Mouse (Mus musculus): ENCODE results near the gene Fbxl7. TPM values are rescaled to one million over a fixed set of nuclear protein-coding genes. Genes with fewer than 3 reads are reported as not detected.

The Fbxl7 gene
- polyA plus RNA-seq, 1 experiment = 8.3 TPM

- H3K79me2 ChIP-seq (ENCODE audit: control insufficient read depth, insufficient read depth) = no peaks in the 10 kb centered on the region
- H3K4me2 ChIP-seq (ENCODE audit: low read depth) = no peak overlapping the region
- H3K27me3 ChIP-seq (ENCODE audit: control insufficient read depth, insufficient read depth, insufficient read length) = no peaks in the 10 kb centered on the region
- H3K36me3 ChIP-seq (ENCODE audit: control insufficient read depth, insufficient read depth) = no peaks in the 10 kb centered on the region
- H3ac ChIP-seq (ENCODE audit: control insufficient read depth, insufficient read length) = no peak overlapping the region
- TF ChIP-seq MAX (IDR thresholded peaks at IDR 0.05; ENCODE audit: low read depth) (no peak), E2F4 (IDR thresholded peaks at IDR 0.05; ENCODE audit: insufficient read depth) (no peak), MYOG (IDR thresholded peaks at IDR 0.05; ENCODE audit: control insufficient read depth in 1 of 3, insufficient read depth in 1 of 3, insufficient read length in 2 of 3, low read depth in 2 of 3) (no peak), USF1 (IDR thresholded peaks at IDR 0.05; ENCODE audit: low read depth) (no peak), TCF12 (IDR thresholded peaks at IDR 0.05; ENCODE audit: insufficient read depth, poor library complexity, severe bottlenecking) (no peak), POLR2AphosphoS2 (IDR thresholded peaks at IDR 0.05; ENCODE audit: insufficient read length, low read depth) (no peak), SRF (IDR thresholded peaks at IDR 0.05; ENCODE audit: control insufficient read depth, insufficient read length, low read depth) (no peak), MYOD1 (IDR thresholded peaks at IDR 0.05; ENCODE audit: control insufficient read depth in 1 of 3, insufficient read length in 2 of 3, low read depth in 2 of 3) (no peak), CEBPB (IDR thresholded peaks at IDR 0.05; ENCODE audit: insufficient read depth, poor library complexity, severe bottlenecking) (no peak), REST (IDR thresholded peaks at IDR 0.05; ENCODE audit: insufficient read depth, insufficient read length) (no peak), POLR2A (IDR thresholded peaks at IDR 0.05; ENCODE audit: insufficient read length, low read depth) (no peak), TCF3 (IDR thresholded peaks at IDR 0.05; ENCODE audit: insufficient read length, low read depth) (no peak)
- H3K4me3 ChIP-seq = no peak overlapping the region
Measured at GRCm38 (mm10) chr15:26701949-26702675, 193.3 kb downstream of the Fbxl7 start.

GRCm38 (mm10) chr15:26693075-26693474, 202.3 kb downstream of the Fbxl7 start:
- Histone ChIP-seq H3K27me3 (ENCODE audit: control insufficient read depth, insufficient read depth, insufficient read length) (no peaks in the 10 kb centered on the region), H3K4me3 (no peak overlapping the region), H3K79me2 (ENCODE audit: control insufficient read depth, insufficient read depth) (no peaks in the 10 kb centered on the region), H3ac (ENCODE audit: control insufficient read depth, insufficient read length) (no peak overlapping the region), H3K4me2 (ENCODE audit: low read depth) (no peak overlapping the region), H3K36me3 (ENCODE audit: control insufficient read depth, insufficient read depth) (no peaks in the 10 kb centered on the region)
- TF ChIP-seq TCF12 (IDR thresholded peaks at IDR 0.05; ENCODE audit: insufficient read depth, poor library complexity, severe bottlenecking) (no peak), MYOD1 (IDR thresholded peaks at IDR 0.05; ENCODE audit: control insufficient read depth in 1 of 3, insufficient read length in 2 of 3, low read depth in 2 of 3) (no peak), POLR2AphosphoS2 (IDR thresholded peaks at IDR 0.05; ENCODE audit: insufficient read length, low read depth) (no peak), POLR2A (IDR thresholded peaks at IDR 0.05; ENCODE audit: insufficient read length, low read depth) (no peak), E2F4 (IDR thresholded peaks at IDR 0.05; ENCODE audit: insufficient read depth) (no peak), CEBPB (IDR thresholded peaks at IDR 0.05; ENCODE audit: insufficient read depth, poor library complexity, severe bottlenecking) (no peak)

- H3K79me2 ChIP-seq (ENCODE audit: control insufficient read depth, insufficient read depth) = no peaks in the 10 kb centered on the region
- H3K4me2 ChIP-seq (ENCODE audit: low read depth) = no peak overlapping the region
- no peak for TF ChIP-seq MYOD1 (IDR thresholded peaks at IDR 0.05; ENCODE audit: control insufficient read depth in 1 of 3, insufficient read length in 2 of 3, low read depth in 2 of 3)
- TF ChIP-seq E2F4 (IDR thresholded peaks at IDR 0.05; ENCODE audit: insufficient read depth) = no peak
- no peak for TF ChIP-seq REST (IDR thresholded peaks at IDR 0.05; ENCODE audit: insufficient read depth, insufficient read length)
- TF ChIP-seq POLR2AphosphoS2 (IDR thresholded peaks at IDR 0.05; ENCODE audit: insufficient read length, low read depth) = no peak
- TF ChIP-seq POLR2A (IDR thresholded peaks at IDR 0.05; ENCODE audit: insufficient read length, low read depth) = no peak
- TF ChIP-seq CEBPB (IDR thresholded peaks at IDR 0.05; ENCODE audit: insufficient read depth, poor library complexity, severe bottlenecking) = no peak
- no peak for TF ChIP-seq USF1 (IDR thresholded peaks at IDR 0.05; ENCODE audit: low read depth)
- TF ChIP-seq SRF (IDR thresholded peaks at IDR 0.05; ENCODE audit: control insufficient read depth, insufficient read length, low read depth) = no peak
Measured at GRCm38 (mm10) chr15:26688472-26689104, 206.8 kb downstream of the Fbxl7 start.

GRCm38 (mm10) chr15:26687729-26688128, 207.7 kb downstream of the Fbxl7 start:
- Histone ChIP-seq H3K79me2 (ENCODE audit: control insufficient read depth, insufficient read depth) (no peaks in the 10 kb centered on the region), H3K4me3 (no peak overlapping the region), H3K4me2 (ENCODE audit: low read depth) (no peak overlapping the region), H3K27me3 (ENCODE audit: control insufficient read depth, insufficient read depth, insufficient read length) (no peaks in the 10 kb centered on the region), H3ac (ENCODE audit: control insufficient read depth, insufficient read length) (no peak overlapping the region), H3K36me3 (ENCODE audit: control insufficient read depth, insufficient read depth) (no peaks in the 10 kb centered on the region)
- TF ChIP-seq REST (IDR thresholded peaks at IDR 0.05; ENCODE audit: insufficient read depth, insufficient read length) (no peak), TCF3 (IDR thresholded peaks at IDR 0.05; ENCODE audit: insufficient read length, low read depth) (no peak), MYOG (IDR thresholded peaks at IDR 0.05; ENCODE audit: control insufficient read depth in 1 of 3, insufficient read depth in 1 of 3, insufficient read length in 2 of 3, low read depth in 2 of 3) (no peak), TCF12 (IDR thresholded peaks at IDR 0.05; ENCODE audit: insufficient read depth, poor library complexity, severe bottlenecking) (no peak), CEBPB (IDR thresholded peaks at IDR 0.05; ENCODE audit: insufficient read depth, poor library complexity, severe bottlenecking) (no peak)

More at GRCm38 (mm10) chr15:26688472-26689104, 206.8 kb downstream of the Fbxl7 start:
- no peak overlapping the region for H3K4me3 ChIP-seq
- H3K27me3 ChIP-seq (ENCODE audit: control insufficient read depth, insufficient read depth, insufficient read length) = no peaks in the 10 kb centered on the region
- H3K36me3 ChIP-seq (ENCODE audit: control insufficient read depth, insufficient read depth) = no peaks in the 10 kb centered on the region
- H3ac ChIP-seq (ENCODE audit: control insufficient read depth, insufficient read length) = no peak overlapping the region

- H3K4me2 ChIP-seq (ENCODE audit: low read depth) = no peak overlapping the region
- TF ChIP-seq CEBPB (IDR thresholded peaks at IDR 0.05; ENCODE audit: insufficient read depth, poor library complexity, severe bottlenecking) (no peak), TCF12 (IDR thresholded peaks at IDR 0.05; ENCODE audit: insufficient read depth, poor library complexity, severe bottlenecking) (no peak), MAX (IDR thresholded peaks at IDR 0.05; ENCODE audit: low read depth) (no peak), POLR2A (IDR thresholded peaks at IDR 0.05; ENCODE audit: insufficient read length, low read depth) (no peak), MYOG (IDR thresholded peaks at IDR 0.05; ENCODE audit: control insufficient read depth in 1 of 3, insufficient read depth in 1 of 3, insufficient read length in 2 of 3, low read depth in 2 of 3) (no peak), USF1 (IDR thresholded peaks at IDR 0.05; ENCODE audit: low read depth) (no peak), MYOD1 (IDR thresholded peaks at IDR 0.05; ENCODE audit: control insufficient read depth in 1 of 3, insufficient read length in 2 of 3, low read depth in 2 of 3) (no peak), E2F4 (IDR thresholded peaks at IDR 0.05; ENCODE audit: insufficient read depth) (no peak), SRF (IDR thresholded peaks at IDR 0.05; ENCODE audit: control insufficient read depth, insufficient read length, low read depth) (no peak), POLR2AphosphoS2 (IDR thresholded peaks at IDR 0.05; ENCODE audit: insufficient read length, low read depth) (no peak), REST (IDR thresholded peaks at IDR 0.05; ENCODE audit: insufficient read depth, insufficient read length) (no peak)
- H3K79me2 ChIP-seq (ENCODE audit: control insufficient read depth, insufficient read depth) = no peaks in the 10 kb centered on the region
- H3K27me3 ChIP-seq (ENCODE audit: control insufficient read depth, insufficient read depth, insufficient read length) = no peaks in the 10 kb centered on the region
- no peaks in the 10 kb centered on the region for H3K36me3 ChIP-seq (ENCODE audit: control insufficient read depth, insufficient read depth)
- H3ac ChIP-seq (ENCODE audit: control insufficient read depth, insufficient read length) = no peak overlapping the region
- no peak overlapping the region for H3K4me3 ChIP-seq
Measured at GRCm38 (mm10) chr15:26682279-26682678, 213.1 kb downstream of the Fbxl7 start.

All from myocyte (in vitro differentiated cells).